Mouse (Mus musculus): Measurements from ENCODE around the gene Trpc7.

Trpc7 gene

DNA sequence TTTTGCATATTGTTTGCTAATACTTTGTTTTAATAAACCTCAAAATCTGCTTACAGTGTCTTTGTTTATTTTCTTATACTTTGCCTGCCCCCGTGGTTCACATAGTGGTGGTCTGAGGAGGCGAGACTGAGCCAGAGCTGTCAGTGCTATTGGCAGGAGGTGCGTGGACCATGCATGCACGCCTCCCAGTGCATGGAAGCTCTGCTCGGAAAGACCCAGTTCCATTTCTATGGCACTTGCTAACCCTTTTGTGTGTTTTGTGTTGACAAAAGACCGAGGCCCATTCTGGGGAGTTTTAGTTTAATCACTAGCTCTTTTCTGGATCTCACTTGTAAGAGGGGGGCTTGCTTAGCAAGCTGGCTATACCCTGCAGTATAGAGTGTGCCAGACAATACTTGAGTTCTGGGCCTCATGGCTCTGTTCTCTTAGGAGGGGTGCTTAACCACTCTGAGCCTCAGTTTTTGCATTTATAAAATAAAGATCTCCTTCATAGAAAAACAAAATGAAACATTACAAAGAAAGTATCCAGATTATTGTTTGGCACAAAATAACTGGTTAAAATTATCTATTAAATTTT, 153.4 kb downstream of the Trpc7 start:
- DNase-seq = no peak

DNA sequence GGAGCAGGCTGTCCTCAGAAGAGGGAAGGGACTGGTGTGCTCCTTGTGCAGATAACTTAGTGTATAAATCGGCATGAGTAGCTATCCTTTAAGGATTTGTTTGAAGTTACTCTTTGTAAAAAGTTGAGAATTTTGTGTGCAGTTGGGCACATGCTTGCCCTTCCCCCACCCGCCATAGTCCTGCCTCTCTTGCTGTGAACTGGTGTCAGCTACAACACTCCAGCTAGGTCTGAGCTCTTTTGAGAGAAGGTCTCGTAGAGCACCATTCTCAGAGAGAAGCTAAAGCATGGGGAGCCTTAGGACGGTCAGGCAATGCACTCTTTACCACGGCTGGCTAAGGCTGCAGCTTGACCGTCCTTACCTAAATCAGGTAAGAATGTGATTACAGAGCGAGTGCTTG, 154.1 kb downstream of the Trpc7 start:
- no peak for DNase-seq

DNA sequence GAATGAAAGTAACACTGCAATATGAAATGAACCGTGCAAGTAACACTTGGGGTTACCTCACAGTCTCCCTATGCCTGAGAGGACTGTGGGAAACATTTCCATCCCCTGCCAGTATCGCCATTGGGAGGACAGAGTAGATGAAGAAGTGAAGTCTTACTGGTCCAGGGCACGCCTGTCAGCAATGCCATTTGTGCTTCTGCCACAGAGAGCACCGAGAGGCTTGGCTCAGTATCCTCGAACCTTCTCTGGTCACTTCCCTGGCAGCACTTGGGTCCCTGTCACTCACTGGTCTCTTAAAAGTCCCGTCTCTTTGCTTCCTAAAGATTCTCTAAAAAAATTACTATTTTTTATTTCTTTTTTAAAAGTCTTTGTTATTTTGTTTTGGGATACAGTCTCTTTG, 155.3 kb downstream of the Trpc7 start:
- DNase-seq = no peak

DNA sequence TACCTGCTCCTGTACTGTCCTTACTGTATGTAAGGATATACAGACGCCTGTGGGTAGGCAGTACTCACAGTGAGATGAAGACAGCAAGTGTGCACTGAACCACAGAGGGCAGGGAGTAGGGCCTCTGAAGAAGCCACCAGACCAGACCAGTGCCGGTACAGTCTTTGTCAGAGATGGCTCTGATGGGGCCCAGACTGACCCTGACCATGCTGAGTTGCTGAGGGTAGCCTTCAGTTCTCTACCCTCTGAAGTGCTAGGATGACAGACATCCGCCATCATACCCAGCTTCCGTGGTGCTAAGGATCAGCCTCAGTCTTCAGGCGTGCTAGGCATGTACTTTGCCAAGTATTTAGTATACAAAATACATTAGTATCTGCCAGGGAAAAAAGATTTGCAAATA, 156.2 kb downstream of the Trpc7 start:
- no peak for DNase-seq

DNA sequence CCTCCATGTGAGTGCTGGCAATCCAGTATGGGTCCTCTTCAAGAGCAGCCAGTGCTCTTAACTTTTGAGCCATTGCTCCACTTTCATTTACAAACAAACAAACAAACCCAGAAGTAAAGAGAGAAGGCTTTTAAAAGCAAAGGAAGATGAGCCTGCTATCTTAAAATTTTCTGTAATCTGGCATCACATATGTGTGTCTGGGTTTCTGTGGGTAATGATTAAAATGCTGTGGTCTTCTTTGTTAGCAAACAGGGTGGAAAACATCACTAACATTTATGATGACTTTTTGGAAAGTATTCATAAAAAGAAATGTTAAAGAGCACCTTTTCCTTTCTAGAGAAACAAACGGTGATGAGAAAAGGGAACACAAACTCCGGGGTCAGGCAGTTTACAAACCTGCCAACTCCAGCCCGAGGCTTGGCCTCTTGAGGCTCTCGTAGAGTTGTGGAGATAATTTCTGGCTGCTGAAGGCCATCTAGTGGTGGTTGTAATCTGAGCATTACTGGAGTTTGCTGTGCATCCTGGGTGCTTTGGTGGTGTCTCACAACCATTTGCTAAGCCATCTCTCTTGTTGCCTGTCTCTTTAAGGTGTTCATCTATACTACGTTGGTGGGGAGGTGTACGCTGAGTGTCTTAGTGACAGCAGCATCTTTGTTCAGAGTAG, 160.4 kb downstream of the Trpc7 start:
- DNase-seq = peak in 1 of 2 experiments; percentile 49

DNA sequence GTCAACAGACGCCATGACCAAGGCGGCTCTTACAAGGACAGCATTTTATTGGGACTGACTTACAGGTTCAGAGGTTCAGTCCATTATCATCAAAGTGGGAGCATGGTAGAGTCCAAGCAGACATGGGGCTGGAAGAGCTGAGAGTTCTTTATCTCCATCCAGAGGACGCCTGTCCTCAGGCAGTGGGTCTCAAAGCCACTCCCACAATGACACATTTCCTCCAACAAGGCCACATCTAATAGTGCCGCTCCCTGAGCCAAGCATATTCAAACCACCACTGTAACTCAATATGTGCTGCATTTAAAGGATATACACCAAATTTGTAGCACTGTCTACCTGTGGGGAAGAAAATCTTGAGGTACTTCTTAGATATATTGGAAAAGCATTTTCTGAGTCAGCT, 161.2 kb downstream of the Trpc7 start:
- DNase-seq = no peak

DNA sequence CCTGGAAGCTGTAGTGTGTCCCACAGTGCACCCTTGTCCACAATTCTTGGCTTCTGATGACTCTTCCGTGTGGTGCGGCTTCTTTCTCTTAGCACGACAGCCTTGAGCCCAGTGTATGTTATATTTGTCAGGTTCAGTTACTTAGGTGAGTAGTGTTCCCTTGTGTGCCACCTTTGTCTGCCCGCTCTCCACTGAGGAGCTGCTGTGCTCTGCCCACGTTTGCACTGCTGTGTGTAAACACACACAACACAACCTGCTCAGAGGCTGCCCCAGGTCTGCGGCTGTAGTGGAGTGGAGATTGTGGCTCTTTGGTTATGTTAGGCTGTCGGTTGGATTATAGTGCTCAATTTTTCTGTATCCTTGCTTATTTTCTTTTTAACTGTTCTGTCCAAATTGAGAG, 166.7 kb downstream of the Trpc7 start:
- no peak for DNase-seq

DNA sequence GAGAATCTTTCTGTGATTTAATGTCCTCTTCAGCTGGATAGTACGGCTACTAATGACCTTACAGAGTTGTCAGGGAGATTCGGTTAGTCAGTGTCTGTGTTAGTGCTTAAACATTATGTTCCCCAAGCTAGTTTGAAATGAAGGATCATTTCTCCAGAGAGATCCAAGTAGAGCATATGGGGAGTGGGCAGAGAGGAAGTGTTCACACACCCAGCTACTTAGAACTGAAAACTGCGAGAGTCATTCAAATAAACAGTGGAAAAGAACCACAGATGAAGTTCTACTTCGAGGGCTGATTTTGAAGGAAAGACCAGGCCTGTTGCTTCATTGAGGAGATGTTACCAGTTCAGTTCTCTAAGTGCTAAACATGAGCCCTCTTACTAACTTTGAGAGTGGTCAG, 169.2 kb downstream of the Trpc7 start:
- no peak for DNase-seq
